Mouse (Mus musculus) MEL (cell line): ENCODE data around the gene Ssh1. TPM values are rescaled to one million over a fixed set of nuclear protein-coding genes. Genes with fewer than 3 reads are reported as not detected.

Source experiments
- DNase-seq: peaks from one replicate; pipeline ENCODE4 v3.0.0; 2011; ENCODE audit warnings: low read depth, low spot score
- H3K27ac ChIP-seq: 2 replicates; pipeline ENCODE4 v1.5.1; 2012; ENCODE audit warnings: low read depth, mild to moderate bottlenecking, control low read depth, low read length, moderate library complexity; ENCODE audit not compliant: control insufficient read depth
- H3K27me3 ChIP-seq, 2 experiments: fragments of 150-350 bp in 1 of 2; sonication (generic) in 1 of 2; 2 replicates each; pipeline ENCODE4 v1.6.1; 2012; ENCODE audit warnings: low read length in 2 of 2, mild to moderate bottlenecking in 2 of 2, improper control_type of control experiment in 1 of 2, moderate library complexity in 1 of 2; ENCODE audit not compliant: insufficient read depth in 2 of 2, control insufficient read depth in 1 of 2
- H3K36me3 ChIP-seq, 2 experiments: 2 replicates each; pipeline ENCODE4 v1.6.1; 2012 to 2014; ENCODE audit warnings: low read length in 2 of 2, improper control_type of control experiment in 1 of 2, inconsistent platforms in 1 of 2, mild to moderate bottlenecking in 1 of 2; ENCODE audit not compliant: insufficient read depth in 2 of 2, control insufficient read depth in 1 of 2
- H3K4me1 ChIP-seq, 2 experiments: fragments of 150-350 bp in 1 of 2; sonication (generic) in 1 of 2; 2 replicates each; pipeline ENCODE4 v1.6.1; 2012; ENCODE audit warnings: low read length in 2 of 2, improper control_type of control experiment in 1 of 2, mild to moderate bottlenecking in 1 of 2; ENCODE audit not compliant: insufficient read depth in 2 of 2, control insufficient read depth in 1 of 2
- H3K4me3 ChIP-seq, 2 experiments: fragments of 150-350 bp in 1 of 2; sonication (generic) in 1 of 2; 2 replicates each; pipeline ENCODE4 v1.5.1; 2012; ENCODE audit warnings: low read depth in 2 of 2, low read length in 2 of 2, mild to moderate bottlenecking in 2 of 2, moderate library complexity in 2 of 2, control low read depth in 1 of 2, improper control_type of control experiment in 1 of 2; ENCODE audit not compliant: control insufficient read depth in 1 of 2, insufficient read depth in 1 of 2
- H3K79me2 ChIP-seq: 2 replicates; pipeline ENCODE4 v1.6.1; 2012; ENCODE audit warnings: mild to moderate bottlenecking, low read length, moderate library complexity; ENCODE audit not compliant: control insufficient read depth, poor library complexity, insufficient read depth
- H3K9ac ChIP-seq: 2 replicates; pipeline ENCODE4 v1.6.1; 2012; ENCODE audit warnings: low read depth, mild to moderate bottlenecking, control low read depth, low read length, moderate library complexity; ENCODE audit not compliant: control insufficient read depth, poor library complexity, severe bottlenecking
- H3K9me3 ChIP-seq: fragments of 150-350 bp; sonication (generic); replicated peaks from 2 replicates; pipeline ENCODE4 v1.6.1; 2012; ENCODE audit warnings: mild to moderate bottlenecking, low read length, improper control_type of control experiment, moderate library complexity; ENCODE audit not compliant: insufficient read depth
- BHLHE40 ChIP-seq: IDR thresholded peaks from 2 replicates; pipeline ENCODE4 v1.6.1; 2012; ENCODE audit warnings: low read depth, mild to moderate bottlenecking, inconsistent platforms, low read length, improper control_type of control experiment, borderline replicate concordance
- CHD2 ChIP-seq: IDR thresholded peaks from 2 replicates; pipeline ENCODE4 v1.6.1; 2011; ENCODE audit warnings: low read length, improper control_type of control experiment
- E2F4 ChIP-seq: IDR thresholded peaks from 2 replicates; pipeline ENCODE4 v1.6.1; 2011; ENCODE audit warnings: low read depth, low read length, improper control_type of control experiment, borderline replicate concordance
- JUND ChIP-seq: IDR thresholded peaks from 2 replicates; pipeline ENCODE4 v1.6.1; 2011; ENCODE audit warnings: low read depth, mild to moderate bottlenecking, improper control_type of control experiment, low read length
- MAFK ChIP-seq: IDR thresholded peaks from 2 replicates; pipeline ENCODE4 v1.6.1; 2011; ENCODE audit warnings: low read depth, mild to moderate bottlenecking, low read length, improper control_type of control experiment, borderline replicate concordance
- RCOR1 ChIP-seq: IDR thresholded peaks from 2 replicates; pipeline ENCODE4 v1.6.1; 2012; ENCODE audit warnings: low read depth, mild to moderate bottlenecking, inconsistent platforms, low read length, improper control_type of control experiment
- USF2 ChIP-seq, 2 experiments: IDR thresholded peaks; 2 replicates each; pipeline ENCODE4 v1.6.1; 2011 to 2012; ENCODE audit warnings: improper control_type of control experiment in 2 of 2, low read length in 2 of 2, borderline replicate concordance in 1 of 2, inconsistent platforms in 1 of 2, low read depth in 1 of 2, mild to moderate bottlenecking in 1 of 2; ENCODE audit not compliant: insufficient read depth in 1 of 2
- polyA plus RNA-seq, 2 experiments: library from polyadenylated mRNA; stranded (reverse) in 1 of 2; unstranded in 1 of 2; fragments of >175 nt in 1 of 2; fragments of >200 nt in 1 of 2; gene quantifications; 2 replicates each; pipeline versions ENCODE4 v1.2.1 to v1.2.4; 2012; ENCODE audit warnings: low replicate concordance in 2 of 2, low read depth in 1 of 2; ENCODE audit not compliant: insufficient read length in 2 of 2, insufficient read depth in 1 of 2, missing spikeins in 1 of 2
- total RNA-seq: library from RNA; depleted of rRNA; stranded (reverse); fragments of 300-350 nt; gene quantifications from 2 replicates; pipeline ENCODE4 v1.2.3, GENCODE M21; 2012; rRNA removed

Gene Ssh1
- total and polyA plus RNA-seq, 3 experiments: 2.3 to 6.8 TPM; not detected in 1

DNA sequence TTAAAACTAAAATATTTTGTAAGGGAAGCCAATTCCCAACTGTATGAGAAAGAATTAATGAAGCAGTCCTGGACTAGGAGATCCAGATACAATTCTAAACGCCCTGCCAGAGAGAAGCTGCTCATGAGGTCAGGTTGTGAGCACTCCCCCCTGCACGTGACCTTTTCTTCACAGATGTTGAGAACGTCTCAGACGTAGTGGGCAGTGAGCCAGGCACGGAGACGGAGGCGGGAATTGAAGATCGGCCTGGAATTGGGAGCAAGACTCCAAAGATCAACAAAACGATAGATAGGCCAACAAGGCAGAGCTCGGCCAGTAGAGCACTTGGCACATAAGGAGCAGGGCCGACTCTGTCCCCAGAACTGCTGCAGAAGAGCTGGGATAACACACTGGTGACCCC is 106.6 kb downstream of the Ssh1 start:
- Histone ChIP-seq H3K4me1 (no peaks in the 10 kb centered on the region), H3K27me3 (no peaks in the 10 kb centered on the region)

More for the DNA sequence above, 106.6 kb downstream of the Ssh1 start:
- Histone ChIP-seq H3K9me3 (no peaks in the 10 kb centered on the region), H3K79me2 (peaks cover 61% of the 10 kb centered on the region), H3K9ac (no peak overlapping the region), H3K27ac (no peak overlapping the region), H3K36me3 (no peaks in the 10 kb centered on the region; a peak in 1 of 4 replicates), H3K4me3 (no peak overlapping the region)
- DNase-seq: no peak
- TF ChIP-seq MAFK: no peak
- no peak for TF ChIP-seq RCOR1
- TF ChIP-seq JUND: no peak
- TF ChIP-seq CHD2: no peak
- TF ChIP-seq BHLHE40: no peak
- no peak for TF ChIP-seq E2F4
- no peak for TF ChIP-seq USF2 (IDR thresholded peaks at IDR 0.05; ENCODE audit: borderline replicate concordance in 1 of 2, insufficient read depth in 1 of 2, low read depth in 1 of 2, low read length in 2 of 2)

Other genes starting within 250 kb of the Ssh1 start
- gene Sart3, start 221.4 kb downstream of the Ssh1 start, total RNA-seq: 38.5 and 41.4 TPM in 2 replicates
- gene Sart3, start 221.4 kb downstream of the Ssh1 start, polyA plus RNA-seq: 10 to 100 TPM in 1 of 2 experiments, not detected in 1; 74.4 TPM
- 84.1 and 95.7 TPM in 2 replicates for gene Iscu, start 221.1 kb downstream of the Ssh1 start, total RNA-seq
- gene Iscu, start 221.1 kb downstream of the Ssh1 start, polyA plus RNA-seq: 100 to 1,000 TPM in 1 of 2 experiments, not detected in 1; 150 TPM
- gene Tmem119, start 193.4 kb downstream of the Ssh1 start, total RNA-seq: not detected in 2 replicates
- under 1 TPM in 1 of 2 experiments, not detected in 1; 0.13 TPM for gene Tmem119, start 193.4 kb downstream of the Ssh1 start, polyA plus RNA-seq
- gene Selplg, start 161.2 kb downstream of the Ssh1 start, total RNA-seq: 24.2 and 29.1 TPM in 2 replicates
- gene Selplg, start 161.2 kb downstream of the Ssh1 start, polyA plus RNA-seq: 10 to 100 TPM in 1 of 2 experiments, not detected in 1; 48.2 TPM
- gene Coro1c, start 85.1 kb downstream of the Ssh1 start, total RNA-seq: 103 TPM in 2 replicates
- gene Coro1c, start 85.1 kb downstream of the Ssh1 start, polyA plus RNA-seq: 100 to 1,000 TPM in 1 of 2 experiments, 10 to 100 TPM in 1; 77.3 to 158 TPM
- not detected in 2 replicates for gene Dao, start 9.8 kb upstream of the Ssh1 start, total RNA-seq
- gene Dao, start 9.8 kb upstream of the Ssh1 start, polyA plus RNA-seq: under 1 TPM in 1 of 2 experiments, not detected in 1; 0.04 TPM
- 11.9 and 12.8 TPM in 2 replicates for gene Usp30, start 71.6 kb upstream of the Ssh1 start, total RNA-seq
- 10 to 100 TPM in 1 of 2 experiments, not detected in 1; 21.1 TPM for gene Usp30, start 71.6 kb upstream of the Ssh1 start, polyA plus RNA-seq
- not detected in 2 replicates for gene Svop, start 97.7 kb upstream of the Ssh1 start, total RNA-seq
- not detected for gene Svop, start 97.7 kb upstream of the Ssh1 start, polyA plus RNA-seq
- gene Alkbh2, start 134.3 kb upstream of the Ssh1 start, total RNA-seq: 15.2 and 15.7 TPM in 2 replicates
- gene Alkbh2, start 134.3 kb upstream of the Ssh1 start, polyA plus RNA-seq: 10 to 100 TPM in 1 of 2 experiments, not detected in 1; 22.6 TPM
- 19.6 and 22.1 TPM in 2 replicates for gene Ung, start 136.5 kb upstream of the Ssh1 start, total RNA-seq
- gene Ung, start 136.5 kb upstream of the Ssh1 start, polyA plus RNA-seq: 10 to 100 TPM in 1 of 2 experiments, not detected in 1; 62.2 TPM
- gene Acacb, start 152.6 kb upstream of the Ssh1 start, total RNA-seq: 1.9 and 2.0 TPM in 2 replicates
- gene Acacb, start 152.6 kb upstream of the Ssh1 start, polyA plus RNA-seq: 1 to 10 TPM in 1 of 2 experiments, not detected in 1; 5.3 TPM